Mouse (Mus musculus): Measurements from ENCODE around the gene 1700017B05Rik.
"Not testable (repeated sequence)": the region's sequence is repeated elsewhere in the genome, so short reads cannot be mapped to it uniquely, and the experiment has no call there.

Gene 1700017B05Rik

GRCm38 (mm10) chr9:57261913-57262794 is at the start of gene 1700017B05Rik:
Gene 1700017B05Rik, minus strand, starts transcription at chr9:57262612.
- peak; percentile 62 for DNase-seq (ENCODE audit: low read depth, low spot score)

- no peak for DNase-seq (ENCODE audit: low read depth, low spot score)
These were observed 48.5 kb upstream of the 1700017B05Rik start for GRCm38 (mm10) chr9:57310895-57311294.

- DNase-seq (ENCODE audit: low read depth, low spot score) = no peak
These were observed 46.9 kb upstream of the 1700017B05Rik start for GRCm38 (mm10) chr9:57309353-57309752.

GRCm38 (mm10) chr9:57307456-57307855 is 45.0 kb upstream of the 1700017B05Rik start:
- DNase-seq (ENCODE audit: low read depth, low spot score) = no peak

- DNase-seq (ENCODE audit: low read depth, low spot score) = not testable (repeated sequence)
These were observed 42.3 kb upstream of the 1700017B05Rik start for GRCm38 (mm10) chr9:57304716-57305115.

GRCm38 (mm10) chr9:57304251-57304650 is 41.8 kb upstream of the 1700017B05Rik start:
- DNase-seq (ENCODE audit: low read depth, low spot score) = peak; percentile 27

GRCm38 (mm10) chr9:57303356-57303755 is 40.9 kb upstream of the 1700017B05Rik start:
- no peak for DNase-seq (ENCODE audit: low read depth, low spot score)

GRCm38 (mm10) chr9:57300825-57301224 is 38.4 kb upstream of the 1700017B05Rik start:
- peak; percentile 50 for DNase-seq (ENCODE audit: low read depth, low spot score)

GRCm38 (mm10) chr9:57299790-57300477 is 37.5 kb upstream of the 1700017B05Rik start:
- peak; percentile 91 for DNase-seq (ENCODE audit: low read depth, low spot score)

- DNase-seq (ENCODE audit: low read depth, low spot score) = no peak
These were observed 35.5 kb upstream of the 1700017B05Rik start for GRCm38 (mm10) chr9:57297938-57298337.

- DNase-seq (ENCODE audit: low read depth, low spot score) = no peak
These were observed 33.9 kb upstream of the 1700017B05Rik start for GRCm38 (mm10) chr9:57296277-57296676.

- DNase-seq (ENCODE audit: low read depth, low spot score) = no peak
These were observed 33.3 kb upstream of the 1700017B05Rik start for GRCm38 (mm10) chr9:57295666-57296065.

- no peak for DNase-seq (ENCODE audit: low read depth, low spot score)
These were observed 32.5 kb upstream of the 1700017B05Rik start for GRCm38 (mm10) chr9:57294905-57295304.

GRCm38 (mm10) chr9:57287183-57287582 is 24.8 kb upstream of the 1700017B05Rik start:
- no peak for DNase-seq (ENCODE audit: low read depth, low spot score)

GRCm38 (mm10) chr9:57283311-57283710 is 20.9 kb upstream of the 1700017B05Rik start:
- no peak for DNase-seq (ENCODE audit: low read depth, low spot score)

- DNase-seq (ENCODE audit: low read depth, low spot score) = no peak
These were observed 20.3 kb upstream of the 1700017B05Rik start for GRCm38 (mm10) chr9:57282686-57283085.

GRCm38 (mm10) chr9:57281549-57281948 is 19.1 kb upstream of the 1700017B05Rik start:
- DNase-seq (ENCODE audit: low read depth, low spot score) = no peak

- DNase-seq (ENCODE audit: low read depth, low spot score) = no peak
These were observed 17.0 kb upstream of the 1700017B05Rik start for GRCm38 (mm10) chr9:57279441-57279840.

- no peak for DNase-seq (ENCODE audit: low read depth, low spot score)
These were observed 15.9 kb upstream of the 1700017B05Rik start for GRCm38 (mm10) chr9:57278268-57278667.

- DNase-seq (ENCODE audit: low read depth, low spot score) = no peak
These were observed 13.9 kb upstream of the 1700017B05Rik start for GRCm38 (mm10) chr9:57276311-57276710.

- DNase-seq (ENCODE audit: low read depth, low spot score) = no peak
These were observed 11.5 kb upstream of the 1700017B05Rik start for GRCm38 (mm10) chr9:57273805-57274494.

Data from c-Kit-negative CD71-positive TER-119-positive erythroid progenitor cells, embryonic 14.5 days (primary cell).